Mouse (Mus musculus): ENCODE results near the gene Mas1.

DNA sequence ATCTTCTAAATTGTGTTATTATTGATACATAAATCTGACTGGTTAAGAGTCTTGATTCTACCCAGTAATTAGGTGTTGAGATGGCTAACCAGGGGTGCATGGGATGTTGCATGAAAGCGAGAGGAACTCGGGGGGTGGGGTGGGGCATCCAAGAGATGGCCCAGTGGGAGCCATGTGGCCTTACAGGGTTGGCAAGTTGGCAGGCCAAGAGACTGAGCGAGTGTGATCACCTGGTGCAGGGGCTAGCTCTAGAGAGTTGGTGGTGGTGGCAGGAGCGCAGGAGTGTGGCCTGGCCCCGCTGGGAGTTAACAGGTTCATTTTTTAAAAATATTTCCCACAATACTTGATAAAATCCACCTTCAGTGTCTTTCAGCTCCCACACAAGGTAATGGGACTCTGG, 29.7 kb upstream of the Mas1 start:
- TF ChIP-seq CTCF (IDR thresholded peaks at IDR 0.05; ENCODE audit: control insufficient read depth, insufficient read depth, low read length) (no peak), POLR2A (IDR thresholded peaks at IDR 0.05; ENCODE audit: borderline replicate concordance, control insufficient read depth, low read depth, low read length) (no peak)
